Comparison of ENCODE assay signal across 8 mouse cellular contexts in the genomic region with DNA sequence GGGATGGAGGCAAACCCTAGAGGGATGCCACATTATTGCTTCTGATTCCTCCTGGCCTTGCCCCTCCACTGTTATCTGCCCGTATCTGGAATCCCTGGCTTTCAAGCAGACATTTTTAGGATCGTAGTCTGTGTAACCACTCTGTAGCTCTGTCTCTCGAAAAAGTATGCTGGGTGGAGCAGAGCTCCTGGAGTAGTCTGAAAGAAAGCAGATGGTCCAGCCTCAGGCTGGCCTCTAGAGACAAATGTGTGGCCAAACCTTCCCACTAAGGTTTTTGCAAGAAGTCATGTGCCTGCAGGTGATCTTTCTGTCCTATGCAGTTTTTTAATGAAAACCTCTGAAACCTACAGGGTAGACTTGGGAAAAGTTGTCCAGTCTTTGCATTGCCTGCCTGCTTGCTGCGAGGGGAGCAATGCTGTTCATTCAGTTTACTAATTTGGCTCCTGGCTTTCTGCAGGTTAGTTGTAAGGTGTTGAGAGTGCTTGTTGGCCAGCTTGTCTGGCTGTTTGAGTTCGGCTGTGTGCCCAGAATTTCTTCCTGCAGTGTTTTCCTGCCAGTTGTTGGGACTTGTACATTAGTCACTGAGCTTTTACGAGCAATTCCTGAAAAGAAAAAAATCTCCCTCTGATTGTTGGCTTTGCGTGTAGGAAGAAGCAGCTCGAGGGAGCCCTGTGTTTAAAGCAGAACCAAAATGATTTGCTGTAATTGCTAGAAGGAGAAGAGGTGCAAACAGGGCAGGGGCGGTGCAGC. TPM values are rescaled to one million over a fixed set of nuclear protein-coding genes. Genes with fewer than 3 reads are reported as not detected.
DNase-seq lines count a peak whose midpoint lies in the region; ATAC-seq and TF ChIP-seq lines count a peak whose summit lies in the region.

No protein-coding gene starts in this region.

- 0 out of 2 replicates have a peak overlapping the region, but pooled peaks have one; percentile 29 for H3K27ac ChIP-seq in ES-Bruce4 (ENCODE audit: insufficient read depth, low read length)
- H3K27ac ChIP-seq in forebrain, embryonic 11.5 days (ENCODE audit: low read depth, low read length) = no peak overlapping the region
- H3K27ac ChIP-seq in intestine, embryonic 16.5 days (ENCODE audit: low read length) = peak overlapping the region; percentile 86
- no peak overlapping the region for H3K27ac ChIP-seq in liver, embryonic 15.5 days (replicated peaks)

- DNase-seq in cerebellum, adult 11-12 months = peak; percentile 38
- DNase-seq in cerebellum, adult 11 months = no peak
- no peak for DNase-seq in forebrain, embryonic 11.5 days (ENCODE audit: low spot score)
- peak; percentile 25 for DNase-seq in right cerebral cortex, postnatal 14 days

- no peak for TF ChIP-seq EP300 in ES-Bruce4 (IDR thresholded peaks at IDR 0.05; ENCODE audit: insufficient read depth, low read depth, low read length)

- H3K27me3 ChIP-seq in ES-Bruce4 (ENCODE audit: control insufficient read depth, insufficient read depth, low read length, poor library complexity, severe bottlenecking) = no peaks in the 10 kb centered on the region
- no peaks in the 10 kb centered on the region for H3K27me3 ChIP-seq in forebrain, embryonic 11.5 days (ENCODE audit: control insufficient read depth, insufficient read depth, low read length)
- no peaks in the 10 kb centered on the region for H3K27me3 ChIP-seq in intestine, embryonic 16.5 days (replicated peaks; ENCODE audit: control insufficient read depth, insufficient read depth, low read length)
- H3K27me3 ChIP-seq in liver, embryonic 15.5 days = peaks cover 14% of the 10 kb centered on the region

- H3K4me1 ChIP-seq in ES-Bruce4 (ENCODE audit: control insufficient read depth, insufficient read depth, low read length) = peaks cover 17% of the 10 kb centered on the region
- H3K4me1 ChIP-seq in forebrain, embryonic 11.5 days (replicated peaks; ENCODE audit: control insufficient read depth, insufficient read depth, low read length) = peaks cover 11% of the 10 kb centered on the region
- peaks cover 44% of the 10 kb centered on the region for H3K4me1 ChIP-seq in intestine, embryonic 16.5 days (ENCODE audit: control insufficient read depth, insufficient read depth, low read length)
- H3K4me1 ChIP-seq in liver, embryonic 15.5 days (replicated peaks) = peaks cover 74% of the 10 kb centered on the region

- H3K9me3 ChIP-seq in ES-Bruce4 (replicated peaks; ENCODE audit: control insufficient read depth, insufficient read depth, low read length, poor library complexity, severe bottlenecking) = no peaks in the 10 kb centered on the region
- H3K9me3 ChIP-seq in forebrain, embryonic 11.5 days (ENCODE audit: control insufficient read depth, low read length) = no peaks in the 10 kb centered on the region
- H3K9me3 ChIP-seq in intestine, embryonic 16.5 days (ENCODE audit: control insufficient read depth, low read length) = 0 out of 2 replicates have a peak, but pooled peaks cover 4% of the 10 kb centered on the region
- no peaks in the 10 kb centered on the region for H3K9me3 ChIP-seq in liver, embryonic 15.5 days (replicated peaks)

- no peak for TF ChIP-seq POLR2A in ES-Bruce4 (IDR thresholded peaks at IDR 0.05; ENCODE audit: insufficient read depth, low read length)

- ATAC-seq in forebrain, embryonic 11.5 days (replicated peaks; ENCODE audit: low FRiP score) = no peak
- no peak for ATAC-seq in intestine, embryonic 16.5 days
- ATAC-seq in liver, embryonic 15.5 days (ENCODE audit: insufficient read depth) = no peak
- ATAC-seq in megakaryocyte progenitor cell, adult 5-6 weeks (replicated peaks; ENCODE audit: poor library complexity) = no peak

- H3K36me3 ChIP-seq in ES-Bruce4 (ENCODE audit: control insufficient read depth, insufficient read depth, low read length, poor library complexity, severe bottlenecking) = no peaks in the 10 kb centered on the region
- H3K36me3 ChIP-seq in forebrain, embryonic 11.5 days (ENCODE audit: control insufficient read depth, insufficient read depth, low read length) = no peaks in the 10 kb centered on the region
- no peaks in the 10 kb centered on the region for H3K36me3 ChIP-seq in intestine, embryonic 16.5 days (ENCODE audit: control insufficient read depth, insufficient read depth, low read length)
- no peaks in the 10 kb centered on the region for H3K36me3 ChIP-seq in liver, embryonic 15.5 days (replicated peaks)

- H3K4me2 ChIP-seq in forebrain, embryonic 11.5 days (ENCODE audit: low read depth, low read length, severe bottlenecking) = peak overlapping the region; percentile 63
- peak overlapping the region; percentile 95 for H3K4me2 ChIP-seq in intestine, embryonic 16.5 days (ENCODE audit: low read depth, low read length)
- H3K4me2 ChIP-seq in liver, embryonic 15.5 days = peak overlapping the region; percentile 97

- 61% methylated on average over 9 of the region's 9 CpGs for WGBS in forebrain, embryonic 11.5 days
- 19% methylated on average over 9 of the region's 9 CpGs for WGBS in intestine, embryonic 16.5 days
- 45% methylated on average over 9 of the region's 9 CpGs for WGBS in liver, embryonic 15.5 days (ENCODE audit: insufficient replicate concordance)

- TF ChIP-seq CTCF in ES-Bruce4 (IDR thresholded peaks at IDR 0.05; ENCODE audit: low read depth, low read length) = no peak

- H3K4me3 ChIP-seq in ES-Bruce4 (ENCODE audit: low read depth, low read length) = peak overlapping the region; percentile 93
- peak overlapping the region; percentile 92 for H3K4me3 ChIP-seq in forebrain, embryonic 11.5 days (ENCODE audit: low read depth, low read length)
- peak overlapping the region; percentile 79 for H3K4me3 ChIP-seq in intestine, embryonic 16.5 days (ENCODE audit: low read length)
- peak overlapping the region; percentile 86 for H3K4me3 ChIP-seq in liver, embryonic 15.5 days (replicated peaks)

- H3K9ac ChIP-seq in ES-Bruce4 (ENCODE audit: low read depth, poor library complexity, severe bottlenecking) = peak overlapping the region; percentile 94
- peak overlapping the region; percentile 91 for H3K9ac ChIP-seq in forebrain, embryonic 11.5 days (ENCODE audit: low read length)
- H3K9ac ChIP-seq in intestine, embryonic 16.5 days (ENCODE audit: low read depth, low read length) = peak overlapping the region; percentile 84
- peak overlapping the region; percentile 22; the same call in 1 of the 2 replicates for H3K9ac ChIP-seq in liver, embryonic 15.5 days

RNA-seq across cellular contexts. Expression of a gene that starts 1.7 kb away (rescaled TPM):
- polyA plus RNA-seq in ES-Bruce4 (2011; ENCODE audit: insufficient read depth, insufficient read length, low read depth, missing spikeins) = 40.9 and 43.5 TPM in 2 replicates
- 10.7 and 11.3 TPM in 2 replicates for polyA plus RNA-seq in forebrain, embryonic 11.5 days (2014; fragmentation: Nextera tagmentation; extraction: Ambion mirVana)
- polyA plus RNA-seq in intestine, embryonic 16.5 days (2015; fragmentation: Nextera tagmentation; extraction: Ambion mirVana) = 5.3 and 5.5 TPM in 2 replicates
- polyA plus RNA-seq in liver, embryonic 15.5 days (2015; fragmentation: Nextera tagmentation; extraction: Ambion mirVana) = 2.6 and 3.6 TPM in 2 replicates
- total RNA-seq in megakaryocyte progenitor cell, adult 5-6 weeks (2015) = 1.8 and 1.9 TPM in 2 replicates
- total RNA-seq in megakaryocyte progenitor cell, adult 5-6 weeks (2017) = 2.1 and 2.3 TPM in 2 replicates

RNA-seq across cellular contexts. Expression of a gene that starts 26.7 kb away (rescaled TPM):
- 0.63 and 0.90 TPM in 2 replicates for polyA plus RNA-seq in ES-Bruce4 (2011; ENCODE audit: insufficient read depth, insufficient read length, low read depth, missing spikeins)
- polyA plus RNA-seq in forebrain, embryonic 11.5 days (2014; fragmentation: Nextera tagmentation; extraction: Ambion mirVana) = 1.6 and 1.9 TPM in 2 replicates
- 0.48 and 0.49 TPM in 2 replicates for polyA plus RNA-seq in intestine, embryonic 16.5 days (2015; fragmentation: Nextera tagmentation; extraction: Ambion mirVana)
- 0.06 and 0.09 TPM in 2 replicates for polyA plus RNA-seq in liver, embryonic 15.5 days (2015; fragmentation: Nextera tagmentation; extraction: Ambion mirVana)
- 0.69 and 0.95 TPM in 2 replicates for total RNA-seq in megakaryocyte progenitor cell, adult 5-6 weeks (2015)
- total RNA-seq in megakaryocyte progenitor cell, adult 5-6 weeks (2017) = 0.58 and 1.3 TPM in 2 replicates

RNA-seq across cellular contexts. Expression of a gene that starts 32.6 kb away (rescaled TPM):
- polyA plus RNA-seq in ES-Bruce4 (2011; ENCODE audit: insufficient read depth, insufficient read length, low read depth, missing spikeins) = 203 and 207 TPM in 2 replicates
- 379 and 399 TPM in 2 replicates for polyA plus RNA-seq in forebrain, embryonic 11.5 days (2014; fragmentation: Nextera tagmentation; extraction: Ambion mirVana)
- polyA plus RNA-seq in intestine, embryonic 16.5 days (2015; fragmentation: Nextera tagmentation; extraction: Ambion mirVana) = 358 and 374 TPM in 2 replicates
- polyA plus RNA-seq in liver, embryonic 15.5 days (2015; fragmentation: Nextera tagmentation; extraction: Ambion mirVana) = 169 and 186 TPM in 2 replicates
- total RNA-seq in megakaryocyte progenitor cell, adult 5-6 weeks (2015) = 312 and 333 TPM in 2 replicates
- 87.5 and 107 TPM in 2 replicates for total RNA-seq in megakaryocyte progenitor cell, adult 5-6 weeks (2017)

RNA-seq across cellular contexts. Expression of a gene that starts 40.8 kb away (rescaled TPM):
- 9.6 and 10.5 TPM in 2 replicates for polyA plus RNA-seq in ES-Bruce4 (2011; ENCODE audit: insufficient read depth, insufficient read length, low read depth, missing spikeins)
- polyA plus RNA-seq in forebrain, embryonic 11.5 days (2014; fragmentation: Nextera tagmentation; extraction: Ambion mirVana) = 7.7 and 10.5 TPM in 2 replicates
- 14.5 and 15.2 TPM in 2 replicates for polyA plus RNA-seq in intestine, embryonic 16.5 days (2015; fragmentation: Nextera tagmentation; extraction: Ambion mirVana)
- 3.9 and 4.4 TPM in 2 replicates for polyA plus RNA-seq in liver, embryonic 15.5 days (2015; fragmentation: Nextera tagmentation; extraction: Ambion mirVana)
- 4.2 and 5.2 TPM in 2 replicates for total RNA-seq in megakaryocyte progenitor cell, adult 5-6 weeks (2015)
- 5.5 and 8.8 TPM in 2 replicates for total RNA-seq in megakaryocyte progenitor cell, adult 5-6 weeks (2017)

Comparison
In these comparisons a context has a peak if more than half of its experiments do, and no peak if none do; other contexts are left out.
1. DNase-seq: peak in cerebellum, adult 11-12 months (single experiment) and right cerebral cortex, postnatal 14 days (single experiment); none in cerebellum, adult 11 months (single experiment) and forebrain, embryonic 11.5 days (single experiment).
2. H3K27ac ChIP-seq: peak in ES-Bruce4 (single experiment) and intestine, embryonic 16.5 days (single experiment); none in forebrain, embryonic 11.5 days (single experiment) and liver, embryonic 15.5 days (single experiment).
3. H3K9ac ChIP-seq: peak in every context shown above with its lines; median percentile 94 in ES-Bruce4; 91 in forebrain, embryonic 11.5 days; 84 in intestine, embryonic 16.5 days; 22 in liver, embryonic 15.5 days.
4. Peak in every context shown above with its lines, with median percentiles within 50 percentile points of each other: H3K4me3 ChIP-seq and H3K4me2 ChIP-seq.